Comparison of ENCODE assay signal across 21 mouse cellular contexts in the genomic region with DNA sequence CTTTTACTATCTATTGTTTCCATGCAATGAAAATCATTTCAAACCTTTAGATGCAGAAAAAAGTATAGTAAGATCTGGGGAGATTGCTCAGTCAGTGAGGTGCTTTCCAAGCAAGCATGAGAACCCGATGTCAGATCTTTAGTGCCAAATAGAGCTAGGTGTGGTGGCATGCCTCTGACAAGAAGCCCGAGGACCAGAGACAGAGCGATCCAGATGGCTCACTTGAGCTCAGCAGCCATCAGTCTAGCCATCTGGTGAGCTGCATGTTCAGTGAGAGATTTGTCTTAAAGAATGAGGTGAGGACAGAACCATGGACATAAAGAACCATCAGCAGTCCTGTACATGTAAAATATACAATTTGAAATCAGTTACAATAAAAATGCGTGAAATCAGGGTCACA.
A peak's percentile ranks its signal among the peaks of the same experiment; 100 is the strongest.
DNase-seq lines count a peak whose midpoint lies in the region; TF ChIP-seq lines count a peak whose summit lies in the region.
"Had no signal": no experiment of that assay in that cellular context is flagged by ENCODE, and none has a peak within 500 bp of the region (broad histone marks: within the 10 kb centered on the region; RNA-seq: fewer than 3 reads in every experiment).

No protein-coding gene starts in this region.

- intact Hi-C loops in heart, postnatal 10 days (cut with DNase I): no loop called here

- no peaks in the 10 kb centered on the region for H3K27me3 ChIP-seq in cerebellum, adult 2 months (ENCODE audit: control insufficient read depth, insufficient read depth, low read length)
- H3K27me3 ChIP-seq: heart, embryonic 15.5 days; hindbrain, embryonic 13.5 days; limb, embryonic 12.5 days; midbrain, embryonic 12.5 days; neural tube, embryonic 13.5 days had no signal

- no peak for TF ChIP-seq POLR2A in cerebellum, adult 2 months (IDR thresholded peaks at IDR 0.05; ENCODE audit: borderline replicate concordance, insufficient read depth, low read length)

- DNase-seq in right cerebral cortex, adult 18-20 months: peak; percentile 18
- DNase-seq in right cerebral cortex, adult 2 months (ENCODE audit: low spot score in 2 of 2): no peak
- peak; percentile 69 to 89 for DNase-seq in cerebellum, adult 2 months
- peak; percentile 66 to 82 for DNase-seq in cerebellum, postnatal 14 days
- no peak for DNase-seq in adrenal gland, adult 2 months
- no peak for DNase-seq in heart, postnatal 10 days
- DNase-seq: adrenal gland, adult 8-10 months; B cell, adult 2 months; forebrain, postnatal 0 days; gastrocnemius, postnatal 14 days; heart, postnatal 4 days; kidney, adult 9 months; kidney, postnatal 10 days; lung, postnatal 36 days; right cerebral cortex, postnatal 14 days had no signal

- 22% methylated on average over 4 of the region's 4 CpGs for WGBS in cerebellum, adult 2 months

- no peak for TF ChIP-seq CTCF in cerebellum, adult 2 months (IDR thresholded peaks at IDR 0.05; ENCODE audit: borderline replicate concordance, insufficient read depth, low read depth, low read length)

- H3K4me1 ChIP-seq in cerebellum, adult 2 months (ENCODE audit: control insufficient read depth, insufficient read depth, low read length): peaks cover 13% of the 10 kb centered on the region
- H3K4me1 ChIP-seq: heart, embryonic 15.5 days; hindbrain, embryonic 13.5 days; limb, embryonic 12.5 days; midbrain, embryonic 12.5 days; neural tube, embryonic 13.5 days had no signal

- H3K27ac ChIP-seq in cerebellum, adult 2 months (ENCODE audit: insufficient read depth, low read length): no peak overlapping the region
- H3K27ac ChIP-seq: heart, embryonic 15.5 days; hindbrain, embryonic 13.5 days; limb, embryonic 12.5 days; midbrain, embryonic 12.5 days; neural tube, embryonic 13.5 days had no signal

- no peak overlapping the region for H3K4me3 ChIP-seq in cerebellum, adult 2 months (replicated peaks; ENCODE audit: insufficient read depth, low read depth, low read length)
- H3K4me3 ChIP-seq: erythroblast, embryonic 14.5 days; heart, embryonic 15.5 days; hindbrain, embryonic 13.5 days; limb, embryonic 12.5 days; midbrain, embryonic 12.5 days; neural tube, embryonic 13.5 days had no signal

Comparison
In these comparisons a context has a peak if more than half of its experiments do, and no peak if none do; other contexts are left out.
1. DNase-seq: peak in right cerebral cortex, adult 18-20 months (single experiment), cerebellum, adult 2 months (2 of 2) and cerebellum, postnatal 14 days (2 of 2); none in right cerebral cortex, adult 2 months (0 of 2), adrenal gland, adult 2 months (single experiment) and heart, postnatal 10 days (0 of 2).